Mouse (Mus musculus) heart, embryonic 11.5 days (tissue): ENCODE results near the gene Olfr1133. TPM values are rescaled to one million over a fixed set of nuclear protein-coding genes. Genes with fewer than 3 reads are reported as not detected.
"Not testable (repeated sequence)": the region's sequence is repeated elsewhere in the genome, so short reads cannot be mapped to it uniquely, and the experiment has no call there.

Experiments used
- ATAC-seq: fragments of 200-750 bp; cut with Nextera tagmentation; replicated peaks from 2 replicates; pipeline ENCODE4 v1.8.0; 2017; ENCODE audit warnings: moderate library complexity; ENCODE audit not compliant: insufficient number of reproducible peaks, low FRiP score, low TSS enrichment
- H3K27ac ChIP-seq: fragments of 300-500 bp; sonication (generic); 2 replicates; pipeline ENCODE4 v1.5.1; 2014; ENCODE audit warnings: mild to moderate bottlenecking, low read depth, low read length
- H3K27me3 ChIP-seq: fragments of 300-500 bp; sonication (generic); 2 replicates; pipeline ENCODE4 v1.6.1; 2014; ENCODE audit warnings: mild to moderate bottlenecking, low read length, mixed read lengths; ENCODE audit not compliant: control insufficient read depth, insufficient read depth
- H3K36me3 ChIP-seq: fragments of 300-500 bp; sonication (generic); 2 replicates; pipeline ENCODE4 v1.6.1; 2014; ENCODE audit warnings: mild to moderate bottlenecking, low read length, moderate library complexity, mixed read lengths; ENCODE audit not compliant: control insufficient read depth, insufficient read depth
- H3K4me1 ChIP-seq: fragments of 300-500 bp; sonication (generic); 2 replicates; pipeline ENCODE4 v1.6.1; 2014; ENCODE audit warnings: low read length; ENCODE audit not compliant: control insufficient read depth, insufficient read depth
- H3K4me2 ChIP-seq: fragments of 300-500 bp; sonication (generic); 2 replicates; pipeline ENCODE4 v1.6.1; 2014; ENCODE audit warnings: mild to moderate bottlenecking, moderate library complexity
- H3K4me3 ChIP-seq: fragments of 300-500 bp; sonication (generic); 2 replicates; pipeline ENCODE4 v1.5.1; 2014; ENCODE audit warnings: low read depth, low read length
- H3K9ac ChIP-seq: fragments of 300-500 bp; sonication (generic); 2 replicates; pipeline ENCODE4 v1.6.1; 2014; ENCODE audit warnings: mild to moderate bottlenecking, low read depth, low read length, moderate library complexity
- H3K9me3 ChIP-seq: fragments of 300-500 bp; sonication (generic); replicated peaks from 2 replicates; pipeline ENCODE4 v1.6.1; 2016; ENCODE audit warnings: low read length; ENCODE audit not compliant: control insufficient read depth
- WGBS: fragments of 180-500 bp; shearing (Covaris S2); extraction: QIAGEN DNeasy Blood & Tissue Kit; methylation state at CpG from one replicate; pipeline ENCODE4 v1.1.7; 2014; ENCODE audit not compliant: insufficient replicate concordance; 5-methylcytosine and 5-hydroxymethylcytosine counted together
- polyA plus RNA-seq: library from polyadenylated mRNA; unstranded; fragments of >200 nt; fragmentation: Nextera tagmentation; extraction: Ambion mirVana; gene quantifications from 2 replicates; pipeline ENCODE4 v1.2.1, GENCODE M21; 2014

The Olfr1133 gene
- polyA plus RNA-seq, result not detected in 2 replicates

GRCm38 (mm10) chr2:87647274-87647673 is at the start of gene Olfr1133:
Olfr1133 (minus strand) TSS chr2:87647374.
- Histone ChIP-seq H3K4me2 (no peak within 1 kb of the TSS), H3K4me1 (no peaks in the 10 kb centered on the region), H3K9me3 (no peaks in the 10 kb centered on the region), H3K36me3 (no peaks in the 10 kb centered on the region), H3K27ac (no peak within 1 kb of the TSS), H3K27me3 (no peaks in the 10 kb centered on the region), H3K4me3 (no peak within 1 kb of the TSS), H3K9ac (no peak within 1 kb of the TSS)
- ATAC-seq, result no peak

GRCm38 (mm10) chr2:87693847-87694246 is 46.7 kb upstream of the Olfr1133 start, which contains the start of gene Olfr1136:
Olfr1136 (minus strand) TSS chr2:87693947.
- Histone ChIP-seq H3K4me1 (no peaks in the 10 kb centered on the region), H3K27me3 (no peaks in the 10 kb centered on the region), H3K4me2 (no peak within 1 kb of the TSS), H3K27ac (no peak within 1 kb of the TSS), H3K36me3 (no peaks in the 10 kb centered on the region), H3K9ac (no peak within 1 kb of the TSS), H3K4me3 (no peak within 1 kb of the TSS), H3K9me3 (no peaks in the 10 kb centered on the region)
- ATAC-seq, result no peak

- H3K27me3 ChIP-seq, result no peaks in the 10 kb centered on the region
- H3K36me3 ChIP-seq, result no peaks in the 10 kb centered on the region
- no peaks in the 10 kb centered on the region for H3K9me3 ChIP-seq
- H3K4me1 ChIP-seq, result no peaks in the 10 kb centered on the region
- no peak within 1 kb of the TSS for H3K27ac ChIP-seq
- no peak within 1 kb of the TSS for H3K9ac ChIP-seq
- 19% methylated on average over 1 of the region's 1 CpGs for WGBS
- no peak for ATAC-seq
- no peak within 1 kb of the TSS for H3K4me2 ChIP-seq
- H3K4me3 ChIP-seq, result no peak within 1 kb of the TSS
These were observed 26.4 kb upstream of the Olfr1133 start, which contains the start of gene Olfr1135 for GRCm38 (mm10) chr2:87673564-87673963. Olfr1135 (minus strand) TSS chr2:87673664.

- Histone ChIP-seq H3K27ac (no peak within 1 kb of the TSS), H3K4me3 (no peak within 1 kb of the TSS), H3K27me3 (no peaks in the 10 kb centered on the region), H3K36me3 (no peaks in the 10 kb centered on the region), H3K9me3 (no peaks in the 10 kb centered on the region), H3K9ac (no peak within 1 kb of the TSS), H3K4me1 (no peaks in the 10 kb centered on the region), H3K4me2 (no peak within 1 kb of the TSS)
- WGBS, result 71% methylated on average over 2 of the region's 2 CpGs
- no peak for ATAC-seq
These were observed 11.2 kb upstream of the Olfr1133 start, which contains the start of gene Olfr1134 for GRCm38 (mm10) chr2:87658360-87658759. Olfr1134 (minus strand) TSS chr2:87658460.

GRCm38 (mm10) chr2:87642441-87642840 is 4.7 kb downstream of the Olfr1133 start:
- H3K9me3 ChIP-seq, result no peaks in the 10 kb centered on the region
- ATAC-seq, result no peak

GRCm38 (mm10) chr2:87637435-87637834 is 9.7 kb downstream of the Olfr1133 start, which contains the start of gene Olfr1132:
Olfr1132 (minus strand) TSS chr2:87637535.
- Histone ChIP-seq H3K4me2 (no peak within 1 kb of the TSS), H3K4me3 (no peak within 1 kb of the TSS), H3K27ac (no peak within 1 kb of the TSS), H3K27me3 (no peaks in the 10 kb centered on the region), H3K9ac (no peak within 1 kb of the TSS), H3K36me3 (no peaks in the 10 kb centered on the region), H3K4me1 (no peaks in the 10 kb centered on the region), H3K9me3 (no peaks in the 10 kb centered on the region)
- ATAC-seq, result no peak

More at GRCm38 (mm10) chr2:87642441-87642840, 4.7 kb downstream of the Olfr1133 start:
- no peaks in the 10 kb centered on the region for H3K27me3 ChIP-seq
- no peaks in the 10 kb centered on the region for H3K4me1 ChIP-seq
- no peak overlapping the region for H3K27ac ChIP-seq
- no peak overlapping the region for H3K4me2 ChIP-seq
- no peaks in the 10 kb centered on the region for H3K36me3 ChIP-seq
- no peak overlapping the region for H3K9ac ChIP-seq
- no peak overlapping the region for H3K4me3 ChIP-seq

- Histone ChIP-seq H3K36me3 (no peaks in the 10 kb centered on the region), H3K27ac (no peak within 1 kb of the TSS), H3K4me3 (no peak within 1 kb of the TSS), H3K4me1 (no peaks in the 10 kb centered on the region), H3K4me2 (no peak within 1 kb of the TSS), H3K9me3 (no peaks in the 10 kb centered on the region), H3K27me3 (no peaks in the 10 kb centered on the region), H3K9ac (no peak within 1 kb of the TSS)
- ATAC-seq, result no peak
- WGBS, result 61% methylated on average over 3 of the region's 3 CpGs
These were observed 20.4 kb downstream of the Olfr1133 start, which contains the start of gene Olfr1131 for GRCm38 (mm10) chr2:87626804-87627203. Olfr1131 (plus strand) TSS chr2:87627104.

- not testable (repeated sequence) for H3K4me1 ChIP-seq, H3K27ac ChIP-seq, H3K9me3 ChIP-seq, H3K4me3 ChIP-seq, H3K36me3 ChIP-seq, H3K4me2 ChIP-seq, ATAC-seq, H3K9ac ChIP-seq, H3K27me3 ChIP-seq
These were observed 41.3 kb downstream of the Olfr1133 start, which contains the start of gene Olfr1130 for GRCm38 (mm10) chr2:87605912-87606311. Olfr1130 (plus strand) TSS chr2:87606212.
